Mouse (Mus musculus) lung, postnatal 36 days (tissue): Measurements from ENCODE around the gene Tek.

ENCODE experiments used
- DNase-seq: peaks from one replicate; pipeline ENCODE4 v3.0.0; 2022; ENCODE audit warnings: mixed read lengths

Gene Tek

GRCm38 (mm10) chr4:94826891-94827290 is 87.8 kb downstream of the Tek start:
- peak; percentile 74 for DNase-seq

GRCm38 (mm10) chr4:94827429-94827828 is 88.3 kb downstream of the Tek start:
- peak; percentile 53 for DNase-seq

GRCm38 (mm10) chr4:94829924-94830386 is 90.9 kb downstream of the Tek start:
- peak; percentile 79 for DNase-seq

GRCm38 (mm10) chr4:94837061-94837460 is 98.0 kb downstream of the Tek start:
- no peak for DNase-seq

- no peak for DNase-seq
Observed at GRCm38 (mm10) chr4:94853301-94853700, 114.2 kb downstream of the Tek start.

- DNase-seq = peak; percentile 64
Observed at GRCm38 (mm10) chr4:94854270-94854669, 115.2 kb downstream of the Tek start.

- peak; percentile 56 for DNase-seq
Observed at GRCm38 (mm10) chr4:94855201-94855600, 116.1 kb downstream of the Tek start.

- peak; percentile 76 for DNase-seq
Observed at GRCm38 (mm10) chr4:94900744-94901143, 161.7 kb downstream of the Tek start.

GRCm38 (mm10) chr4:94901780-94902179 is 162.7 kb downstream of the Tek start:
- DNase-seq = no peak
